Mouse (Mus musculus): ENCODE data around the gene Lcmt2.

The Lcmt2 gene

GRCm38 (mm10) chr2:121109695-121110094 is 30.8 kb downstream of the Lcmt2 start, which contains the start of gene Tgm7:
Tgm7 (minus strand) TSS chr2:121109795.
- no peak for DNase-seq

DNA sequence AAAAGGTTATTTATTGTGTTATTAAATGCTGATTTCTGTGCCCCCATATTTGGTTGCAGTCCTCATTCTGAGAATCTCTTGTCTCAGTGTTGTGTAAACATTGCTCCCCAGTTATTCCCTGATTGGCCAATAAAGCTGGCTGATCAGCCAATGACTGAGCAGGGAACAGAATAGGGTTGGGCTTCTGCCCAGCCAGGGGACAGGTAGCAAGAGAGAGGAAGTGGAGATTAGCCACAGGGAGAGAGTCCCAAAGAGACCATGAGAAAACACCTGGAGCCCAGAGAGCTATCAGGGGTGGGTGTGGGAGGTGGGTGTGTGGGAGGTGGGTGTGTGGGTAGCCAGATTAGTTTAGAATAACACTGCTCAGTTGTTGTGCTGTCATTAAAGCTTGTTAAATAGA is 34.5 kb downstream of the Lcmt2 start:
- no peak for DNase-seq

GRCm38 (mm10) chr2:121102051-121102450 is 38.4 kb downstream of the Lcmt2 start:
- peak; percentile 78 for DNase-seq

DNA sequence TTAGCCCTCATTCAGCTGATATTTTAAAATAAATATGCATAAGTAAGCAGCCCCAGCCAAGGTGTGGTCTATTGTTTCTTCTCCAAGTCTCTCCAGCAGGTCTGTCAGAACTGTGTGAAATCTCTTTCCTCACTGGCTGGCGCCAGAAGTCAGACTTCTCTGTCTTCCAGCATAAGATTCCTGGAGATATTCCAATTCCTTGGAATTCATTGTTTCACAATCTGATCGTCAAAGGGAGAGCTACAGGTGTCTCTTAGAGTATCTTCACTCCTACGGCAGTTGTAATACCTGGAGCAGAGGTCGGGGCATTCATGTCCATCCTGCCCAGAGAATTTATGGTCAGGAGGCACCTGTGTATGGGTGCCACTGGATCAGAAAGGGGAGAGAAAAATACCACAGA is 50.7 kb downstream of the Lcmt2 start:
- no peak for DNase-seq

DNA sequence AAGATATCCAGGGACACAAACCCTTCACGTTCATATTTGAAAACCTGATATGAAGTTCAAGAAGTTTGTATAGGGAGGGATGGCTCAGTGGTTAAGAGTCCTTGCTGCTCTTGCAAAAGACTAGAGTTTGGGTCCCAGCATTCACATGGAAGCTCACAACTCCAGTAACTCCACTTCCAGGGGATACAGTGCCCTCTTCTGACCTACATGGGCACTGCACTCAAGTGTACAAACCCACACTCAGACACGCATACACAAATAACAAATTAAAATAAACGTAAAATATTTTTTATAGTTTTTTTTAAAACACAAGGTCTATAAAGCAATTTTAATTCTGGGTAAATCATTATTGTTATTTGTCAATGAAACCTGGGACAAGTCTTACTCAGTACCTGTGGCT is 51.9 kb downstream of the Lcmt2 start:
- no peak for DNase-seq

- DNase-seq: no peak
Measured at GRCm38 (mm10) chr2:121085480-121086185, 54.8 kb downstream of the Lcmt2 start, which contains the start of gene Tgm5. Tgm5 (minus strand) TSS chr2:121085841.

DNA sequence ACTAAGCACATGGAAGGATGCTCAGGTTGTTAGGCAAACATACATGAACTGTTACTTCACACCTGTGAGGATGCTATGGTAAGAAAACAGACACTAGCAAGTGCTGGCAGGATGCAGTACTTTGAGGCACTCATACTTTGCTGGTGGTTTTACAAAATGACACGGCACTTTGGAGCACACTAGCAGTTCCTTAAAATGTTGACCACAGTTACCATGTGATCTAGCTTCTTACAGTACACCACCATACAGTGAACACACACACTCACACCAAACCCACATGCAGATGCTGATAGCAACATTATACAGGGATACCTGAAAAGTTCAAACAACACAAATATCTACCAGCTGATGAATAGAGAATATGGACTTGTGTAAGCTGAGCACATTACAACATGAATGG is 57.8 kb downstream of the Lcmt2 start:
- no peak for DNase-seq

All from embryo, embryonic 11 days (tissue).